Mouse (Mus musculus): ENCODE data around the gene Igf2bp2.

Gene Igf2bp2

DNA sequence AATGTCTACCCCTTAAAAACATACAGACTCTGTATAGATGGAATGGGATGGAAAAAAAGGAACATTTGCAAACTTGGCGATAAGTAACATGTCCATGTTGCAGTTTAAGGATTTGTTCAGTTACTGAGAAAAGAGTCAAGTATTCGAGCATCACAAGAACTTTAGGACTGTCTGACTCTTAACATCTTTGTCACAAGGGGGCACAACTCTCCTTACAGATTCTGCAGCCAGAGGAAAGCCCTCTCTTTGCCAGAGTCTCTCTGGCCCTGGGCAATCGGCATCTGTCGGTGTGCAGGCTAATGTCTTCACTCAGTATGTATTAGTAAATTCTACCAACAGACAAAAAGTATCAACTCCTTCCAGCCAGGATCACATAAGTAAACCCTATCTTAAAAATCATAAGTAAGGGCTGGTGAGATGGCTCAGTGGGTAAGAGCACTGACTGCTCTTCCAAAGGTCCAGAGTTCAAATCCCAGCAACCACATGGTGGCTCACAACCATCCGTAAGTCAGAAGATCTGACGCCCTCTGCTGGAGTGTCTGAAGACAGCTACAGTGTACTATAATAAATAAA is 57.0 kb downstream of the Igf2bp2 start:
- DNase-seq (ENCODE audit: low spot score): no peak

DNA sequence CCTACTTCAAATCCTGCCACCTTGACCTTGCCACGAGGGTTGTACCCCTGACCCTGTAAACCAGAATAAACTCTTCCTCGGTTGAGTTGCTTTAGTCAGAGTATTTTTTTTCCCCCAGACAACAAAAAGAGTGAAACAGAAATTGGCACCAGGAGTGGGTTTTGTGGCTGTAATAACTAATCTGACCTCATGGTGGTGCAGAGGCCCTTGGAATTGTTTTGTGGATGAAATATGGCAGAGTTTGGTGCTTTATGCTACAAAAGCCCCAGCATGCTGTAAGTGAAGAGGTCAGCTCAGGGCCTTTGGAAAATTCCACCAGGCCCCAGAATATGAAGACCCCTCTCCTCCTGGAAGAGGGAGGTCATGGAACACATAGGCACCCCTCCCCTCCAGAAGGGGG is 63.0 kb downstream of the Igf2bp2 start:
- DNase-seq (ENCODE audit: low spot score): no peak

DNA sequence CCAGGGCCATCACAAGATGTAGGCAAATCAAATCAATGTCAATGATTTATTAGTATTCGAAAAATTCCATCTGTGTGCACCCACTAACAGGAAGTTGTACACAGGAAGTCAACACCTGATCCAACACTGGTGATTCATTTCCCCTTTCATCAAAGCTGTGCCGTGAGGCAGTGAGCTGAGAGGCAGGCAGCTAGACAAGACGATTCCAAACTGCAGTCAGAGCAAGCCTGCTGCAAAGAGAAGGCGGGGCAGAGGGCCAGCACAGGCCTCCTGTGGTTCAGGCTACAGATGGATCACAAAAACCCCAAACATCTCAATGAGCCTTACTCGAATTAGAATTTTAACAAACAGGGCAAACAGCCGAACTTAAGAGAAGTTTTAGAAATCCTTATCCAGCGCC is 65.4 kb downstream of the Igf2bp2 start:
- DNase-seq (ENCODE audit: low spot score): no peak

DNA sequence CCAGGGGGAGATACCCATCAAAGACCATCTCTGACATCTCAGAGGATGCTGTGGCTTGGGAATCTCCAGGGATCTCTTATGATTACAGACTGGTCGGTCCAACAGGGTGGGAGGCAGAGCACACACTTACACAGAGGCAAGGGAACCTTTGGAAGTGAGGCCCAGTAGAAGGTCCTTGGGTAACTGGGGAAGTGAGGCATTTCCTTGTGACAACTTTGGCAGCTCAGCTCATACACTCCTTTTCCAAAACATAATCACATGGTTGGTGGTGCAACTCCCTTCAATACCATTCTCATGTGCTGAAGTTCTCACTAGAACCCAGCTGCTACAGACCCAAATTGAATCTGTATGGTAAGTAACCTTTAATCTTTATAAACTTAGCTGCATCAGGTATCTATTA is 67.3 kb downstream of the Igf2bp2 start:
- no peak for DNase-seq (ENCODE audit: low spot score)

DNA sequence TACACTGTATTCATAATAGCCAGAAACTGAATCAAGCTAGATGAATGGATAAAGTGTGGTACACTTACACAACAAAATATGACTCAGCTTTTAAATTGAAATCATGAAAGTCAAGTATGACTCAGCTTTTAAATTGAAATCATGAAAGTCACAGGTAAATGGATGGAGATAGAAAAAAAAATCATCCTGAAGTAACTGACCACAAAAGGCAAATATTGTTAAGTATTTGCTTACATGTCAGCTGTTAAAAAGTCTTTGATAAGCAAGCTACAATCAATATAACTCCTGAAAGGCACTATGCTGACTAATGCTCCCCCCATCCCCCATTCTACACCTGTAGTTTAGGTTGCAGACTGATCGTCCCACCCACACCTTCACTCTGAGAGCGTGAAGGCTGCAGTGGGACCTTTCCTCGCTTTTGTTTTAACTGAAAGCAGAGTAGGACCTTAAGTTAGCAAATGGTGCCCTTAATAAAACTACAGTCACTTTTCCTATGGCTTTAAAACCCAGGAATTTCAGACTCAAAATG is 71.8 kb downstream of the Igf2bp2 start:
- DNase-seq (ENCODE audit: low spot score): no peak

DNA sequence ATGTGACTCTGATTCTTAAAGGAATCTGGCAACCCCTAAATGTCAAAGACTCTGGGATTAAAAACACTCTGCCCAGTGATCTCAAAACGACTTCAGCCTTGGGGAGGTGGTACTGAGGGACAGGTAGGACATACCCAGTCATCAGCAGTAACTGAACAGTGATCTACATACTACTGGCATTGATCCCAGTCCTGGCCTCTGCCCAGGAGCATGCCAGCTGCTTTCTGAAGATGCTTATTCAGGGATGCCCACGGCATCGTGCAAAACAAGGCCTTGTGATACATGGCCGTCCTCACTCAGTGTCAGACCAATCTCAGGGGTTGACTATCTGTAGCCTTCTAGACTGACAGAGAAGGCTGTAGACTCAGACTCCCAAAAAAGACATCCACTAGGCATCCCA is 77.7 kb downstream of the Igf2bp2 start:
- no peak for DNase-seq (ENCODE audit: low spot score)

DNA sequence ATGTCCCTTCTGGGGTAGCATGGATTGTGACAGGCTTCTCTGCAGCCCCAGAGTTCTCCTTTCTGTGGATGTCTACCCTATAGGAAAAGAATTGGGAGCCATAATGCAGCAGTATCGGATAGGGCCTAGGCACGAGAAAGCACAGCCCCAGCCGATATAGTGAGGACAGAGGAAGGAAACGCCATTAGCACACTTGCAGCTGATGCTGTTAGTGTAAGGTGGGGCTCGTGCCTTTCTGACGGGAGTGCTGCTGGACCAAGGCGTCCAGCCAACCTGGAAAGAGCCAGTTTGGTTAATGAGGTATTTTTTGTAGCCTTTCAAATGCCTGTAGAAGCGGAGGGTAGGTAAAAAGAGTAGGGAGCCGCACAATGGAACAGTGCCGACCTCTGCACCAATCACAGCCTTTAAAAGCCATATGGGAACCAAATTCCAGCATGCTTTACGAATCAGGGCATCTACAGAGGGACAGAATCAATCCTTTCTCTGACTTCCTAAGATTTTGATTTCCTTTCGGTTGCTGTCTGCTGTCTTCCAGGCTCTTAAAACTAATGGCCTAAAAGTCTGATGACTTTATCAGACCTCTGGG is 82.9 kb downstream of the Igf2bp2 start:
- DNase-seq (ENCODE audit: low spot score): no peak

DNA sequence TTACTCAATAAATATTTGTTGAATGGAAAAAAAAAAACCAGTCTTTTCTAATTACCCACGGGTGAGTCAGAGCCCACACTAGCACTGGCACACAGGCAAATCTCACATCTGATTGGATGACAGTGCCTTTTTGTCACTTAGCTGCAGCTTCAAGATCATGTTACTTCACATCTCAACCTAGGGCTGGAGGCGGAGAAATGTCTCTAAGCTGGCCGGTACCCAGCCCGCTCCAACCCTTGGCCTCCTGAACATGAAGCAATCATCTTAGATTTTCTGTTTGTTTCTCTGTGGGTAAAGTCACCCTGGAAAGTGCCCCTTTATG is 86.5 kb downstream of the Igf2bp2 start:
- DNase-seq (ENCODE audit: low spot score): no peak

DNA sequence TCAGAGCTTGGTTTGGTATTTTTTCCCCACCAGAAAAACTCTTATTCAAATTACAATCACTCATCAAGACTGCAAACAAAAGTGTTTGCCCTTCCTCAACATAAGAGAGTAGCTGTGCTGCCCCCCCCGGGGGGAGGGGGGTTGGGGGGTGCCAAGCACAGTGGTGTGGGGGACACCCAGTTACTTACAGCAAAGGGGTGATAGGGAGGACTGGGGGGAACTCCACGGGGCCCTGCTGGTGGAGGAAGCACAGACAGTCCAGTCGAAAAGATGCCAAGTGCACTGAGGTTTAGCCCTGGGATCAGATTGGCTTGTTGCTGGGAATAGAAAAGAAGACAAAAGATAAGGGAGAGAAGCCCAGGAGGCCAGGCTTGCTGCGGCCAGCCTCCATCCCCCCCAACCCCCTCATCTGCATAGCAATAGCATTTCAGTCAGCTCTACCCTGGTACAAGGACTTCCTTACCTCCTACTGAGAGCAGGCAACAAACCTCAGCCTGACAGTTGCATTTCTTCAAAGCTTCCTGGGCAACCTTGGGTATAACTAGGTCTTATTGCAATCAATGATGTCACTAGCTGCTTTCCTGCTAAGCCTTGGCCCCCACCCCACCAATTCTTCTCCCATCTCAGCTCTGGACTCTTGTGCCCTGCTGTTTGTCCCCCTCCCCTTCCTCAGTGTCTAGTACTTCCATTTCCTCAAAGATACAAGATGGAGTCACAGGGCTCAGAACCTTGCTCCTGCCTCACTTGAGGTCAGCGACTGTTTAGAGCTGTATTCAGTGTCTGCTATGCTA is 87.1 kb downstream of the Igf2bp2 start:
- DNase-seq (ENCODE audit: low spot score): no peak

DNA sequence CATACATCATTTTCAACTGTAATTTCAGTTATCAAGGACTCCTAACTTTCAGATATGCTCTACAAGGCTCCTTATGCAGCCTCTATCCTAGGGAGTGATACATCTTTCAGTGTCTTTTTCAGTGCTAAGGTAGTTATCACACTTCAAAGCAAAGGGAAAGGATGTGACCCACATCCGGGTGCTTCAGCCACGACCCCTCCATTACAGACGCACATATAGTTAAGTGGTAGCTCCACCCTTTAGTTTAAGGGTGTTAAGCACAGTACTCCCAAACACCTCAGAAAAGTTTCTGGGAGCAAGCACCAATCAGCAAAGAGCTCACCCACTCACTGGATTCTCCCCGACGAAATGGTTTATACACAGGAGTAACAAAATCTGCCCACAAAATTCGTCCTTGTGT is 88.0 kb downstream of the Igf2bp2 start:
- DNase-seq (ENCODE audit: low spot score): no peak

DNA sequence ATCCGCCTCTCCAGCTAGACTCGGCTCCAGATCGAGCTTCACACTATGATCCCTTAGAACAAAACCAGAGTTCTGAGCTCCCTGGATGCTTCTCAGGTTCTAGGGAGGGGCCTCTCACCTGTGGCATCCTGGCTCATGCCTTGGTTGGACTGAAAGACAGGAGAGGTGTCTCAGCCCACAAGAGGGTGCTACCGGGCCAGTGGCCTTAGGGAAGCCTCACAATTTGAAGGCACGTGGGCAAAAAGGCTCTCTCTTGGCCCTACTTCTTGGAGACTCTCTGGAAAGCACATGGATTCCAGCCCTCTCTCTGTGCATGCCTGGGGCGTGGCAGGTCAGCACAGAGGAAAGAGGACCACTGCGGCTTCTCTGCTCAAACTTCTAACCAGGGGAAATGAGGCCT is 91.7 kb downstream of the Igf2bp2 start:
- DNase-seq (ENCODE audit: low spot score): no peak

DNA sequence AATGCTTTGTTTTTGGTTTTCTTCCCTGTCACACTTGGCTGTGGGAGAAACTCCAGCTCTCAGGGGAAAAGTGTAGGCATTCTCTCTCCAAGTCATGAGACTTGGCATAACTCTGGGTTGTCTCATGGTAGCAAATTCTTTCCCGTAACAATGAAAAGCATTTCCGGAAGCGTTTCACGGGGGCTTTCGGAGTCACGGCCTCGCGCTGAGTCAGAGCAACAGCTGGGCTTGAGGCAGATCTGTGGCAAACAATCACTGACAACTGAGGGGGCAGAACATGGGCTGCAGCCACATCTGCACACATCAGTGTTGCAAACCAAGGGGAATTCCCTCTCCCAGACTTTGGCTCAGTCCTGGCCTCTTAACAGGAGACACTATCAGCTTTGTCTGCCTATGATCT is 95.7 kb downstream of the Igf2bp2 start:
- no peak for DNase-seq (ENCODE audit: low spot score)

DNA sequence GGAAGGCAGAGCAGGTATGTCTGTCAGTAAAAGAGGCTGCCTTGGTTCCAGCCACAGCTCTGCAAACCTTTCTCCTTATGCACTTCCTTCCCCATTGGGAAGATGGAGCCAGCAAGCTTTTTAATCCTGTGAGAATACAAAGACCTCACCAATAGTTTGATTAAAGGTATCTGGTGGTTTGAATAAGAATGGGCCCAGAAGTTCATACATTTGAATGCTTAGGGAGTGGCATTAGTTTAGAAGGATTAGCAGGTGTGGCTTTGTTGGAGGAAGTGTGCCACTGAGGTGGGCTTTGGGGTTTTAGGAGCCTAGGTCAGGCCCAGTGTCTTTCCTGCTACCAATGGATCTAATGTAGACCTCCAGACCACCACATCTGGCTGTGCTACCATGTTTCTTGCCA is 97.6 kb downstream of the Igf2bp2 start:
- DNase-seq (ENCODE audit: low spot score): no peak

DNA sequence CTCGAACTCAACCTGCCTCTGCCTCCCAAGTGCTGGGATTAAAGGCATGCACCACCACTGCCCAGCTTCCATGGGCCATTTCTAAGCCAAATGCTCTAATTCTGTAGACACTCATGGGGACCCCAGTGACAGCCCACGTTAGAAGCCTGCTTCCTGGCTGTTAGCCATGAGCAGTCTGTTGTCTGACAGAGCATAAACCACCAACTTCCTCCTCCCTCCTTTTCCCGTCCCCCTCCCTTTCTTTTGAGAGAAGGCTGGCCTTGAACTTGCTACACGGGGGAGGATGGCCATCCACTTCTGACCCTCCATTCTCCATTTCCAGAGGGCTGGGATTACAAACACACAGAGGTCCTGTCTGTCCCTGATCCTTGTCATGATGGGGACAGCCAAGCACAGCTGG is 100.8 kb downstream of the Igf2bp2 start:
- no peak for DNase-seq (ENCODE audit: low spot score)

DNA sequence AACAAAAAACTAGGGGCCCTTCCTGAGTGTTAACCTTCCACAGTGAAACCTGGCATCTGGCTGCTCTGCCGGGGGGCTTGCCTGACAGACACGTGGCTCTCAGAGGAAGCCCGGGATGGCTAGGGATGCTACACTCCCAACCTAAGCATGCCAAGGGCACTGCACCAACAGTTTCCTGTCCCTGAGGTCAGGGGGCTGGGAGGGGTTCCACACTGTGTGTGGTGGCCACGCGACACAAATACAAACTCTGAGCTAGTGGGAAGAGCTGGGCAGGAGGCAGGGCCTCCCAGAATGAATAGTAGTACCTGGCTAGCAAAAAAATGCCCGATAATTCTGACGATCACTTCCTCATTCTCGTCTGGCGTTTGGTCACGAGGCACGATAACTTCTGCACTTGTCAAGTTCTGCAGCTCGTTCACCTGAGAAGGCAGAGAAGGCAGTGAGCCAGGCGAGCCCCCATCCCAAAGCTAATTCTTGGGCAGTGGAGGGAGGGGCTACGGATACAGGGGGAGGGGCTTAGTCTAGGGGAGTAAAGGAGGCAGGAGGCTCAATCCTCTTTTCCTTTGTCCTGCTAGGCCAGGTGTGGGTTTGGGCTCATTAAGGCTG is 101.4 kb downstream of the Igf2bp2 start:
- no peak for DNase-seq (ENCODE audit: low spot score)

DNA sequence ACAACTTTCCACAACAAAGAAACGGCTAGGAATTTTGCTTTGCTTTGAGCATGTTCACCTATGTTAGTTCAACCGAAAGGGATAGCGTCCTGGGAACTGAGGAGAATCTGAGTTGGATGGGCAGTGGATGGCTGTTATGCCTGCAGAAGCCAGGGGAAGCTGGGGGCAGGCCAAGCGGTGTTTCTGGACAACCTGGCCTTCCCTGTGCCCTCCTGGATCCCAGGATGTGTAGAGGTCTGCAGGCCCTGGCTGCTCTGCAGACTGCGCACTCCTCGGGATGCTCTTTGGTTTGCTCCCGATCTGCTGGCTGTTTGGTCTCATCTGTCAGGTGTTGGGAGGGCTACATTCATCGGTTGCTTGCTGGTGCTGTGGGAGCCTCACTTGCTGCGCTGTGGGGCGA is 102.7 kb downstream of the Igf2bp2 start:
- no peak for DNase-seq (ENCODE audit: low spot score)

DNA sequence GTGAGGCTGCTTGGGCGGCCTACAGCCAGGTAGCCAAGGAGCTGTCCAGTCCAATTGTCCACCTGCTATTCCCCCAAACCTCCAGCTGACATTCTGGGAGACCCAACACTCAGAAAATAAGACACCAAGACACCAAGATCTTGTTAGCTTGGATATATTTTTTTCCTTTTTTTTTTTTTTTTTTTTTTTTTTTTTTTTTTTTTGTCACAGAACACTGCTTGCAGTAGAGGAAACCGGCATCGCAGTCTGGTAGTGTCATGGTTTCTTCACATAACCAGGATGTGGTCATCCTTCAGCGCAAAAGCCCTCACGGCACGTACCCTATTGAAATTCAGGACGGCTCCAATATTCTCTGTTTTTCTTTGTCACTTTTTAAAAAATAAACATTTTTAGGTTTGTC is 104.2 kb downstream of the Igf2bp2 start:
- no peak for DNase-seq (ENCODE audit: low spot score)

DNA sequence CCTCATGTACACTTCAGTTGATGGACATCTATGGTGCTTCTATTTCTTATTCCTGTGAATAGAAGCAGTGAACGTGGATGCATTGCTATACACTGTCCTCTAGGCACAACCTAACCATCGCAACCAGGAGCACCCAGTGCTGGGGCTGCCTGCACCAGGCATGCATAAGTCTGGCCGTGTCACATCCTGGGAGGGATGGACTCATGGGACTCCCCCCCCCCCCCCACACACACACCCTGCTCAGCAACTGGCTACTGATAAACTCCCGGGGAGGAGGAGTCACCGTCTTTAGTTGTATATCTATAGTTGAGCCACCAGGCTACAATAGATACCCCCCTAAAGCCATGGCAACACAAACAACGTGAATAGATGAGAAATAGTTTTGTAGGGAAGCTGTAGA is 105.6 kb downstream of the Igf2bp2 start:
- no peak for DNase-seq (ENCODE audit: low spot score)

DNA sequence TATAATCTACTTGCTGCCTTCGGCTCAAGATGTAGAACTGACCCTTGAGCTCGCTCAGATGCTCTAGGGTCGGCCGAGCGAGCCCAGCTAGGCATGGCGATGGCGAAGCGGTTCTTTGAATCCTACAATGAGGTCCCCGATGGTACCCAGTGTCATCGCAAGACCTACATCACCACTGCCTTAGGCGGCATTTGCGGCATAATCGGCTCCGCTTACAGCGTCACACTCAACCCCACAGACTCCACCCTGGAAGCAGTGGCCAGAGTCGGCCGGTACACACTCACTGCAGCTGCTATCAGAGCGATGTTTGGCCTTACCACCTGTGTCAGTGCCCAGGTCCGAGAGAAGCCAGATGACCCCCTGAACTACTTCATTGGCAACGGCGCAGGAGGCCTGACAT is 109.7 kb downstream of the Igf2bp2 start:
- DNase-seq (ENCODE audit: low spot score): no peak

DNA sequence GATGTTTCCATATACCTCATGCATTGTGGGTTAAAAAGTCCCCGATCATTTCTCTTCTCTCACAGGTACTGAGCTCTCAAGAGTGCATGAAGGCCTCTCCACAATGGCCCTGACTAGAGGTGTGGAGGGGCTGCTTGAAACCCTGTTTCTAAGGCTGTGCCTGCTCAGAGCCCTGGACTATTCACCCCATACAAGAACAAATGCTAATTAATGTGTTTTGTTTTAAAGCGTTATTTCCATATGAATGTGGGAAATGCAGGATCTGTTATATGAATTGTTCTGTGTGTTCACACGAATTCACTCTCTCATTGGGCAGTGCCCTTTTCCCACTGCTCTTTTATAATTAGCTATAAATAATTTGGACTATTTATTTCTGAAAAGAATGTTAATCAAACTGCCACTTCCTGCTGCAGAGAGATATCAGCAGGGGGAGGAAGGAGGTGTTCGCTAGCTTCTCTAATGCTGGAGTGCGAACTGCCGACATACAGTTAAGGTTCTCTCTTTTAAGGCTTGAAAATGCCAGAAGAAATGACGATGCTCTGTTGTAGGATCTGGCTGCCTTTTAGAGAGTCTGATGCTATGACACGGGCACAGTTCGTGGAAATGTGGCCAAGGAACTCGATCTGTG is 116.2 kb downstream of the Igf2bp2 start:
- DNase-seq (ENCODE audit: low spot score): no peak

DNA sequence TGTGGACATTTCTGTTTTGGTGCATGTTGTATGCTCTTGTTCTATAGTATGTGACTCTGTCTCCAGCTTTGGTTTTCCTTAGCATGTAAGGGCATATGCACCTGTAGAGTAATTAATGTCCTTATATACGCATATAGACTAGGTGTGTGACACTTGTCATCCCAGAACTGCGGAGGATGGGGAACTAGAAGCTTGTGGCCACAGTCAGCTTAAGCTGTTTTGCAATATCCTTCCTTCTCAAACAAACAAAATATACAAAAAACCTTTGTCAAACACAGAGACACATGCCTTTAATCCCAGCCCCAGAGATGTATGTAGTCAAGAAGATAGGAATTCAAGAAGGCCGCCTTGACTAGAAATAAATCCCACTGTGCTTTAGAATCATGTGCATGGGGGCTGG is 117.2 kb downstream of the Igf2bp2 start:
- no peak for DNase-seq (ENCODE audit: low spot score)

DNA sequence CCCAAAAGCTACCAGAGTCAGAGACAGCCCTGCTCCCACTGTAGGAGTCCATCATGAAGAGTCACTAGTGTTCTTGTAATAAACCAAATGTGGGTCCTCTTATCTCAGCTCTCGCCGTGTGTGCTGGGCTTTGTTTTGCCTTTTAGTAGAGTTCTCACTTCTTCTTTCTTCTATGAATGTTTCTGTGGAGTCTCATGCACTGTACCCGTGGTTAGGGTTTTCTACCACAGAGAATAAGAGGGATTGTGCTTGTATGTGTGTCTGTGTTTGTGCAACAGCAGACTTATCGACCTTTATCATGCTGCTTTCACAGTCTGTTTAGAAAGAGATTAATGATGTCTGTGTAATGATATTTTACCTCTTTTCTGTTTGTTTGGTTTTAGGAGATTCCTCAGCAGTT is 119.3 kb downstream of the Igf2bp2 start:
- no peak for DNase-seq (ENCODE audit: low spot score)

DNA sequence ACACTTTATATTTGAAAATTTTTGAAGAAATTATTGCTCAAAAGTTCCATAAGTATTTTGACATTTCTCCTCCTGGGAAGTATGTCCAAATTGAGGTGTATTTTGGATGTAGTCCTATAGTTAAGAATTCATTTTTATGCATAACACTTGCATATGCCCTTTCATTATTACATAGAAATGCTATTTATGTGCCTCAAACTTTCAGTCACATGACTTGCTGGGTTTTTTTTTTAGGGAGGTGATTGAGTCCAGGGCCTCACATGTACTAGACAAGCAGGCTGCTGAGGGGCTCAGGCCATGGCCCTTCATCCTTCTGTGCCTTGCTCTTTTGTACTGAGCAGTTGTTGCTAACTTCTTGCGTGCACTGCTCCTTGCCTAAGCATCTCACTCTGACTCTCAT is 123.1 kb downstream of the Igf2bp2 start:
- no peak for DNase-seq (ENCODE audit: low spot score)
